Mouse (Mus musculus): ENCODE measurements around the gene Tma7. TPM values are rescaled to one million over a fixed set of nuclear protein-coding genes. Genes with fewer than 3 reads are reported as not detected.
A peak's percentile ranks its signal among the peaks of the same experiment; 100 is the strongest.

The Tma7 gene
- polyA plus RNA-seq, 1 experiment from 2014 or later: 616 TPM

DNA sequence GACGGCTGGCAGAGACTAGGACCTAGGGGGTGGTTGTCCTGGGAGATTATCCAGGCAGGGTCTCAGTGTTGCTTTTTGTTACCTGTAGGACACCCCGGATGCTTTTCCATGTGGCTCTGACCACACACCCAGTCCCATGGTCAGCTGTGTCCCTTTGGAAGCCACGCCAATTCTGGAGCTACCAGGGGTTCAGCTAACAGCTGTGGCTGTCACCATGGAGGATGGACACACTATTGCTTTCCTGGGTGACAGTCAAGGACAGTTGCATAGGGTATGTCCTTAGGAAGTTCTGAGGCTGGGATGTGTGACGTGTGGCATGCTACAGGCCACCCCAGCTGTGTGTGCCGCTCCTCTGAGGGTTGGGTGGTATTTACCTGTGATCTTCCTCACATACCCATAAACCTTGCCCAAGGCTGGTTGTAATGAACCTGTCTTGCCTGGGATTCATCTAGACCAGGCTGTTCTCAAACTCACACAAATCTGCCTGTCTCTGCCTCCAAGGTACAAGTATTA lies 19.6 kb upstream of the Tma7 start:
- Histone ChIP-seq H3K36me3 (peaks cover 63% of the 10 kb centered on the region), H3K4me3 (replicated peaks) (no peak overlapping the region), H3K9ac (no peak overlapping the region), H3K4me1 (peaks cover 81% of the 10 kb centered on the region), H3K27ac (no peak overlapping the region), H3K9me3 (replicated peaks) (no peaks in the 10 kb centered on the region), H3K27me3 (no peaks in the 10 kb centered on the region), H3K4me2 (no peak overlapping the region)
- no peak for ATAC-seq (replicated peaks; ENCODE audit: low FRiP score)
- 87% methylated on average over 5 of the region's 5 CpGs for WGBS

DNA sequence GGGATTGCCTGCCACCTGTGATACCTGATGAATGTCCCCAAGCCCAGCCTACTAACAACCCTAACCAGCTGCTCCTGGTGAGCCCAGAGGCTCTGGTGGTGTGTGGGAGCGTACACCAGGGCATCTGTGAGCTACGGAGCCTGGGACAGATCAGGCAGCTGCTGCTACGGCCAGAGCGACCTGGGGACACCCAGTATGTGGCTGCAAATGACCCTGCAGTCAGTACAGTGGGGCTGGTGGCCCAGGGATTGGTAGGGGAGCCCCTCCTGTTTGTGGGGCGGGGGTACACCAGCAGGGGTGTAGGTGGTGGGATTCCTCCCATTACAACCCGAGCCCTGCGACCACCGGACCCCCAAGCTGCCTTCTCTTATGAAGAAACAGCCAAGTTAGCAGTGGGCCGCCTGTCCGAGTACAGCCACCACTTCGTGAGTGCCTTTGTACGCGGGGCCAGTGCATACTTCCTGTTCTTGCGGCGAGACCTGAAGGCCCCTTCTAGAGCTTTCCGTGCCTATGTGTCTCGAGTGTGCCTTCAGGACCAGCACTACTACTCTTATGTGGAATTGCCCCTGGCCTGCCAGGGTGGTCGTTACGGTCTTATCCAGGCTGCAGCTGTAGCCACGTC lies 18.0 kb upstream of the Tma7 start:
- peaks cover 76% of the 10 kb centered on the region for H3K4me1 ChIP-seq
- WGBS: 83% methylated on average over 20 of the region's 20 CpGs
- peak overlapping the region; percentile 37; the same call in 1 of the 2 replicates for H3K27ac ChIP-seq
- no peak overlapping the region for H3K4me3 ChIP-seq (replicated peaks)
- no peaks in the 10 kb centered on the region for H3K27me3 ChIP-seq
- no peak overlapping the region for H3K4me2 ChIP-seq
- peaks cover 48% of the 10 kb centered on the region for H3K36me3 ChIP-seq
- no peak for ATAC-seq (replicated peaks; ENCODE audit: low FRiP score)
- no peaks in the 10 kb centered on the region for H3K9me3 ChIP-seq (replicated peaks)
- H3K9ac ChIP-seq: no peak overlapping the region

DNA sequence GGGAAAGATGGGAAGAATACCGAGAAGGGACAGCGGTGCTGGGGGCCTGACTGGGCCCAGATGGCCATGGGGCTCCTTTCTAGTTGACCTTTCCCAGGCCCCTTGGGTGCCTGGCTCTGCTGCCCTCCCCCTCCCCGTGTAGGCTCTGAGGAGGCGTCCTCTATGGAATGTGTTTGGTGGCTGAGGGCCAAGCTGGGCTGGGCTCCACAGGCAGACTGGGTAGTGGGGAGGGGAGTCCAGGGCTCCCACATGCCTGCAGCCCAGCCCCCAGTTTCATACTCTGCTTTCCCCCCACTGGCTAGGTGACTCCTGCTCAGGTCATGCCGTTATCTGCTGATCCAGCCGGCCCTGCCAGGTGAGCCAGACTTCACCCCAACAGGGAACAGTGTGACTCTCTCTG lies 16.6 kb upstream of the Tma7 start:
- Histone ChIP-seq H3K4me3 (replicated peaks) (0 out of 2 replicates have a peak overlapping the region, but pooled peaks have one; percentile 5), H3K36me3 (peaks cover 37% of the 10 kb centered on the region), H3K4me1 (peaks cover 72% of the 10 kb centered on the region), H3K27ac (peak overlapping the region; percentile 98), H3K27me3 (no peaks in the 10 kb centered on the region), H3K4me2 (peak overlapping the region; percentile 86), H3K9me3 (replicated peaks) (no peaks in the 10 kb centered on the region), H3K9ac (peak overlapping the region; percentile 0; the same call in 1 of the 2 replicates)
- 33% methylated on average over 6 of the region's 6 CpGs for WGBS
- ATAC-seq (replicated peaks; ENCODE audit: low FRiP score): 0 out of 2 replicates have a peak, but pooled peaks have one; percentile 8

DNA sequence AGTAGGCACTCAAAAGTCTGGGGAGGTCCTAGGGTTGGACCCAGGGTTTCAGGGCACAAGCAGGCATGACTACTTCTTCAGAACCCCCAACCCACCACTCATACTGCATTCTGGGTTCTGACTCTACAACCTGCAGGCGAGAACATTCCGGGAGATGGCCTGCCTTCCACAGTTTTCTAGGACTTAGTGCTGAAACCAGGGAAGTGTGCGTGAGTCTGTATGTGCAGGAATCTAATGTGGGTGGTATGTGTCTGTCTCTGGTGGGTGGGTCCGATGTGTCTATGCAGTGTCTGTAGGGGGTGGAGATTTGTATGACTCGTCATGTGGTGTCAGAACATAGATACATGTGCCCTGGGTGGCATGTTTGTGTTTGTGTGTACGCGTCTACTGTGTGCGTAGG lies 16.0 kb upstream of the Tma7 start:
- peaks cover 72% of the 10 kb centered on the region for H3K4me1 ChIP-seq
- peak overlapping the region; percentile 98 for H3K27ac ChIP-seq
- no peak for ATAC-seq (replicated peaks; ENCODE audit: low FRiP score)
- H3K9me3 ChIP-seq (replicated peaks): no peaks in the 10 kb centered on the region
- H3K27me3 ChIP-seq: no peaks in the 10 kb centered on the region
- peaks cover 31% of the 10 kb centered on the region for H3K36me3 ChIP-seq
- 0 out of 2 replicates have a peak overlapping the region, but pooled peaks have one; percentile 0 for H3K9ac ChIP-seq
- peak overlapping the region; percentile 86 for H3K4me2 ChIP-seq
- H3K4me3 ChIP-seq (replicated peaks): no peak overlapping the region
- 82% methylated on average over 8 of the region's 8 CpGs for WGBS

DNA sequence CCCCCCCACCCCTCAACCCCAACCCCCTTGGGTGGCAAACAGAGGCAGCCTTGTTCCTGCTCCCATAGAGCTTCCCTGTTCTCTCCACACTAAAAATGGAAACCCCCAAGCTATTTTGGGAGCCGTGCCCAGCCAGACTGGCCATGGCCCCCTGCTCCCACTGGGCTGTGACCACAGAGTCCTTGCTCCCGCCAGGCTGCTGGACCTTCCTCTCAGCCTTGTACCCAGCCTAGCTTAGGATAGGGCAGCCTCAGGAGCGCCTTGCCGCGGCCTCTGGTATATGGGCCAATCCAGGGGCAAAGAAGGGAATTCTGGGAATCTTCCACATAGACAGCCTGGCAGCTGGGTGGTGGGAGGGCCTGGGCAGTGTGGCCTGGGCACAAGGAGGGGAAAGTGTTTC lies 15.4 kb upstream of the Tma7 start:
- Histone ChIP-seq H3K4me3 (replicated peaks) (peak overlapping the region; percentile 67), H3K27me3 (no peaks in the 10 kb centered on the region), H3K9me3 (replicated peaks) (no peaks in the 10 kb centered on the region), H3K27ac (peak overlapping the region; percentile 98), H3K4me1 (peaks cover 74% of the 10 kb centered on the region), H3K4me2 (peak overlapping the region; percentile 86), H3K9ac (no peak overlapping the region), H3K36me3 (peaks cover 26% of the 10 kb centered on the region)
- no peak for ATAC-seq (replicated peaks; ENCODE audit: low FRiP score)
- WGBS: 51% methylated on average over 5 of the region's 5 CpGs

DNA sequence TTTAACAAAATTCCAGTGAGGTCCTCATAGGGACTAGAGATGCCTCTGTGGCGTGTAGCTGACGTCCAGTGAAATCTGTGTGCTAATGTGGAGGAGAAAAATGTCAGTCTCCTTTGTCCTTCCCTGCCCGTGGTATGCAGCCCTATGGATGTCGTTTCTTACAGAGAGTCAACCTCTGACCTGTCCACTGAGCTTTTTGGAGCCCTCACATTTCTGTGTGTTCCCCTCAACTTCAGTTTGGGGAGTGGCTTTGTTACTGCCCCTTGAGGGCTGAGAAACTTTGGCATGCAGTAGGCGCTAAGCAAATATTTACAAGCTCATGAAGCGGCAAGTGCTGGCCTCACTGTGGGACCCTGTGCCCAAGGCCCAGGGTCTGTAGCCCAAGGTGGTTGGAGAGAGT lies 14.9 kb upstream of the Tma7 start:
- 20% methylated on average over 6 of the region's 6 CpGs for WGBS
- no peaks in the 10 kb centered on the region for H3K9me3 ChIP-seq (replicated peaks)
- H3K36me3 ChIP-seq: peaks cover 21% of the 10 kb centered on the region
- H3K4me2 ChIP-seq: peak overlapping the region; percentile 86
- H3K4me1 ChIP-seq: peaks cover 79% of the 10 kb centered on the region
- ATAC-seq (replicated peaks; ENCODE audit: low FRiP score): no peak
- peak overlapping the region; percentile 84; the same call in 1 of the 2 replicates for H3K9ac ChIP-seq
- peak overlapping the region; percentile 67 for H3K4me3 ChIP-seq (replicated peaks)
- no peaks in the 10 kb centered on the region for H3K27me3 ChIP-seq
- peak overlapping the region; percentile 98 for H3K27ac ChIP-seq

DNA sequence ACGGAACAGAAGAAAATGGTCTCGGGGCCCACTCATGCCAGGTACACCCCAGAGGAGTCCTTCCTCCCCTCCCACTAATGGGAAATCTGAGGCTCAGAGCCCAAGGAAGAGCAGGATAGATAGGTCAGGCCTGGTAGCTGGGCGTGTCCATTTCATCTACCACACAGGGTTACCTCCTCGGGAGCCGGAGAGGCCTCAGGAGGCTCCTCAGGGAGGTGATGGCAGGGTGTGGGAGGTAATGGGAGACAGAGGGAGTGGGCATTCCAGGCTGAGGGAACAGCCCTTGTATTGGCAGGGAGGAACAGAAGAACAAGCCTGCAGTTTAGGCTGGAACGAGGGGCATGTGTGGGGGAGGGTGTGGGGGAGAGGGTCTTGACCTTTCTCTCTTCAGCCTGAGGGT lies 14.5 kb upstream of the Tma7 start:
- peak; percentile 9; the same call in 1 of the 2 replicates for ATAC-seq (replicated peaks; ENCODE audit: low FRiP score)
- peaks cover 78% of the 10 kb centered on the region for H3K4me1 ChIP-seq

DNA sequence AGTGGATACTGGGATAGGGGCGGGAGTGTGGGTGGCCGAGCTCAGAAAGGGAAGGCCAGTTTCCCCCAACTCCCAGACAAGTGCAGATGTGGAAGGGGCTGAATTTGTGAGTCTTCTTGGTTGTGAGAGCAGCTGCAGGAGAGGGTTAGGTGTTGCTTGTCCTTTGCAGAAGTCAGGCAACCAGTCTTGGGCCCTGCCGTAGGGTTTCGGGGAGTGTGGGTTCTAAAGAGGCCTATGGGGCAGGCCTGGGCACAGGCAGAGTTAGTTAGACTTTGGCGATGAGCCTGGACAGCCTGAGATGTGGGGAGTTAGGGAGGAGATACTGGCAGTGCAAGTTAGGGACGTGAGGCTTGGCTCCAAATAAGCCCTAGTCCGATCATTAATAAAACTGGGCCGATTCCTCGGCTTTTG lies 13.9 kb upstream of the Tma7 start:
- H3K4me1 ChIP-seq: peaks cover 75% of the 10 kb centered on the region
- peak overlapping the region; percentile 98 for H3K27ac ChIP-seq
- 20% methylated on average over 9 of the region's 9 CpGs for WGBS
- H3K27me3 ChIP-seq: no peaks in the 10 kb centered on the region
- H3K9me3 ChIP-seq (replicated peaks): no peaks in the 10 kb centered on the region
- peak overlapping the region; percentile 67 for H3K4me3 ChIP-seq (replicated peaks)
- no peak for ATAC-seq (replicated peaks; ENCODE audit: low FRiP score)
- H3K36me3 ChIP-seq: peaks cover 21% of the 10 kb centered on the region
- peak overlapping the region; percentile 84 for H3K9ac ChIP-seq
- H3K4me2 ChIP-seq: peak overlapping the region; percentile 86

More for the DNA sequence above, 14.5 kb upstream of the Tma7 start:
- Histone ChIP-seq H3K4me3 (replicated peaks) (peak overlapping the region; percentile 67), H3K27ac (peak overlapping the region; percentile 98), H3K27me3 (no peaks in the 10 kb centered on the region), H3K36me3 (peaks cover 20% of the 10 kb centered on the region), H3K9ac (peak overlapping the region; percentile 84), H3K4me2 (peak overlapping the region; percentile 86), H3K9me3 (replicated peaks) (no peaks in the 10 kb centered on the region)
- WGBS: 18% methylated on average over 6 of the region's 6 CpGs

DNA sequence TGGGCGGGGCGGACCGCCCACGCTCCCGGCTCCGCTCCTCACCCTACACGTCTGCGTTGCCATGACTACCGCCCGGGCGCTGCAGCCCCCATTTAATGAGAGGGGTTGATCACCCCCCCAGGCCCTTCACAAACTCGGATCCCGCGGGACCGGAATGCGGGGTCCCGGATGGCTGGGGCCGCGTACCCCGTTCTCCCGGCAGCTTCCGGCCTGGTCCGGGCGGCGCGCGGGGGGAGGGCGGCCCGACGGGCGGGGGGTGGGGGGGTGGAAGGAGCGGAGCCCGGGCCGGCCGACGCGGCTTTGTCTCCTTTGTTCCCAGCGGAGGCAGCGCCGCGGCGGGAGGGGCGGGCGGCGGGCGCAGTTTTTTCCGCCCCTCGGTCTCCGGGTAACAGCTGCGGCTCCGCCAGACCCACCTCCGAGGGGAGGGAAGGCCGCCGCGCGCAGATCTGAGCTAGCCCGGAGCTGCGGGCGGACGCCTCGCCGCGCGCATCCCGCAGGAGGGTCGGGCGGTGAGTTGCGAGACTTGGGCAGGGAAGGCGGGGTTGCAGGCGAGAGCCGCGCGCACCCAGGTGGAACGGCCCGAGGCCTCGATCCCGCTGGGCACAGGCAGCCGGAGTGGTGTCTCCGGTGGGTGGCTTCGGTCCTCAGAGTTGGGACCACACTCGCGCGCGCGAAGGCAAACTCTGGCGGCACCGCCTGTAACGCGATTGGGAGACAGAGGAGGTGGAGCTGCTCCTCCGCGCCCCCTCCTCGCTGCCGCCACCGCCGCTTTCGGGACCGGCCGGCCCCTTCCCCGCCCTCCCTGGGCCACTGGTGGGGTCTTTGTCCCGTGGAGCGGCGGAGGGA lies 13.0 kb upstream of the Tma7 start, which contains the start of gene Plxnb1:
Gene Plxnb1, plus strand, starts transcription at position 253 of the 846 bp plus-strand sequence.
- WGBS: under 1% methylated on average over 89 of the region's 102 CpGs
- ATAC-seq (replicated peaks; ENCODE audit: low FRiP score): peak; percentile 59
- H3K4me1 ChIP-seq: peaks cover 80% of the 10 kb centered on the region

DNA sequence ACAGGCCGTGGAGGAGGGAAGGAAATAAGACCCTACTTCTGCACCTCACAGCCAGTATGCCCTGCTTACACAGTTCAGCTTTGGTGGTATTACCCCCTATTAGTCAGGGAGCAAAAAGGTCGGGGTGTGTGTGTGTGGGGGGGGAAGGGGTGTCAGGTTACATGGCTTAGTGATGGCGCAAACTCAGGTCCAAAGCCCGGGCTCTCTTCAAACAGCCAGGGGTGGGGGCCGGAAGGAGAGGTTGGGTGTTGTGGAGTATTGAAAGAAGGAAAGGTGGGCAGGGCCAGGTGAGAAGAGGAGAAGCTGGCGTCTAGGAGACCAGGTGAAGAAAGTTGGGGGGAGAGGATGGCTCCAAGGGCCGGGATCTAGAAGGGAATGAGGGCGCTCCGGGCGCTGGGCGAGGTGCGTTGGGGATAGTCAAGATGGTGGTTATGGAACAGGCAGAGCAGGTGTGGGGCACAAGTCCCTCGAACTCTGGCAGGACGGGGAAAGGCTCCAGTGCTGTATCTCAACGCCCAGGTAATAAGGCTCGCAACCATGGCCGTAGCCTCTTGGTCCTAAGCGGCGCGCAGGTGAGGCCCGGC lies 12.3 kb upstream of the Tma7 start:
- under 1% methylated on average over 21 of the region's 21 CpGs for WGBS
- Histone ChIP-seq H3K4me2 (peak overlapping the region; percentile 86), H3K9me3 (replicated peaks) (no peaks in the 10 kb centered on the region), H3K27ac (peak overlapping the region; percentile 98), H3K9ac (peak overlapping the region; percentile 84), H3K27me3 (no peaks in the 10 kb centered on the region), H3K4me3 (replicated peaks) (peak overlapping the region; percentile 67), H3K4me1 (peaks cover 79% of the 10 kb centered on the region), H3K36me3 (peaks cover 15% of the 10 kb centered on the region)
- peak; percentile 20 for ATAC-seq (replicated peaks; ENCODE audit: low FRiP score)

More for the DNA sequence above, 13.0 kb upstream of the Tma7 start, which contains the start of gene Plxnb1:
- H3K4me2 ChIP-seq: peak within 1 kb of the TSS; percentile 86
- H3K4me3 ChIP-seq (replicated peaks): peak within 1 kb of the TSS; percentile 67
- H3K27ac ChIP-seq: peak within 1 kb of the TSS; percentile 98
- H3K27me3 ChIP-seq: no peaks in the 10 kb centered on the region
- peak within 1 kb of the TSS; percentile 84 for H3K9ac ChIP-seq
- no peaks in the 10 kb centered on the region for H3K9me3 ChIP-seq (replicated peaks)
- peaks cover 14% of the 10 kb centered on the region for H3K36me3 ChIP-seq

DNA sequence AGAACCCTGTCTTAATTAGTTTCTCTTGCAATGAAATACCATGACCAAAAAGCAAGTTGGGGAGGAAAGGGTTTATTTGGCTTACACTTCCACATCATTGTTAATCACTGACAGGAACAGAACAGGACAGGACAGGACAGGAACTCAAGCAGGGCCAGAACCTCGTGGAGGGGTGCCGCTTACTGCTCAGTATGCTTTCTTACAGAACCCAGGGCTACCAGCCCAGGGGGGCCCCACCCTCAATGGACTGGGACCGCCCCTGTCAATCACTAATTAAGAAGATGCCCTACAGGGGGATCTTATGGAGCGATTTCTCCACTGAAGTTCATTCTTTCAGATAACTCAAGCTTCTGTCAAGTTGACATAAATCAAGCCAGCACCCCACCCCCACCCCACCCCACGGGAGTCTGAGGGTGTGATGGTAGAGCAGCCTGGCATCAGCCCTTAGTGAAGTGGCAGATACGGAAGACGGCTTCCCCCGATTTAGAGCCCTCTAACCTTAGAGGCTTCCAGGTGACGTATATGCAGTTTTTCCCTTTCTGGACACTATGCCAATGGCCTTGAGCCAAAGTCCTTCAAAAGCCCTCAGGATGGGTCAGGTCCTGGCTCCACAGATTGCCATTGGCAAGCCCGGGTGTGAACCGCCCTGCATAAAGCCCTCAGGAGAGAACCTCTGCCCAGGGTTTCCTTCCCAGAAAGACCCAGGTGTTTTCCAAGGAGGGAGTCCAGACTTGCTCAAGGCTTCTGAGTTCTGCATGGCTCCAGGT lies 11.6 kb upstream of the Tma7 start:
- H3K9ac ChIP-seq: peak overlapping the region; percentile 84; the same call in 1 of the 2 replicates
- no peaks in the 10 kb centered on the region for H3K9me3 ChIP-seq (replicated peaks)
- peak overlapping the region; percentile 67 for H3K4me3 ChIP-seq (replicated peaks)
- 0 out of 2 replicates have a peak, but pooled peaks have one; percentile 0 for ATAC-seq (replicated peaks; ENCODE audit: low FRiP score)
- WGBS: 9% methylated on average over 11 of the region's 11 CpGs
- peak overlapping the region; percentile 98 for H3K27ac ChIP-seq
- H3K36me3 ChIP-seq: peaks cover 17% of the 10 kb centered on the region
- H3K4me1 ChIP-seq: peaks cover 72% of the 10 kb centered on the region
- H3K4me2 ChIP-seq: peak overlapping the region; percentile 86
- H3K27me3 ChIP-seq: no peaks in the 10 kb centered on the region
